Mouse (Mus musculus) erythroblast, embryonic 14.5 days (primary cell): ENCODE data around the gene Cyba.

Experiments
- GATA1 ChIP-seq: IDR thresholded peaks from 2 replicates; pipeline ENCODE4 v1.6.1; 2012; ENCODE audit warnings: low read length, inconsistent platforms, mixed read lengths
- TAL1 ChIP-seq: IDR thresholded peaks from 3 replicates; pipeline ENCODE4 v1.6.1; 2012; ENCODE audit warnings: low read length, inconsistent platforms, mixed read lengths

- no peak for TF ChIP-seq GATA1
- TF ChIP-seq TAL1 = no peak
These were observed 25.1 kb downstream of the Cyba start for GRCm38 (mm10) chr8:122407678-122408077.
